Mouse (Mus musculus) megakaryocyte, embryonic 14.5 days (primary cell): ENCODE data around the gene Madcam1.

Source experiments
- FLI1 ChIP-seq: IDR thresholded peaks from 2 replicates; pipeline ENCODE4 v1.6.1; 2012; ENCODE audit warnings: low read length, inconsistent platforms, mixed read lengths
- GATA1 ChIP-seq: IDR thresholded peaks from 3 replicates; pipeline ENCODE4 v1.6.1; 2012; ENCODE audit warnings: mixed read lengths, low read length, inconsistent platforms, borderline replicate concordance

- TF ChIP-seq GATA1 (no peak), FLI1 (no peak)
Observed at GRCm38 (mm10) chr10:79645711-79646110, 18.6 kb upstream of the Madcam1 start, which contains the start of gene Odf3l2.
